Mouse (Mus musculus) lung, embryonic 14.5 days (tissue): ENCODE results near the gene Syt3. TPM values are rescaled to one million over a fixed set of nuclear protein-coding genes. Genes with fewer than 3 reads are reported as not detected.

ENCODE experiments used
- ATAC-seq: fragments of 200-750 bp; cut with Nextera tagmentation; 2 replicates; pipeline ENCODE4 v1.8.0; 2017; ENCODE audit warnings: mild to moderate bottlenecking, moderate TSS enrichment, moderate library complexity; ENCODE audit not compliant: insufficient read depth
- DNase-seq: peaks from one replicate; pipeline ENCODE4 v3.0.0-alpha.2; 2015
- H3K27ac ChIP-seq: fragments of 300-500 bp; sonication (generic); 2 replicates; pipeline ENCODE4 v1.5.1; 2014; ENCODE audit warnings: low read depth, mild to moderate bottlenecking, moderate library complexity
- H3K27me3 ChIP-seq: fragments of 300-500 bp; sonication (generic); 2 replicates; pipeline ENCODE4 v1.6.1; 2014; ENCODE audit warnings: low read length, control low read depth; ENCODE audit not compliant: insufficient read depth
- H3K36me3 ChIP-seq: fragments of 300-500 bp; sonication (generic); 2 replicates; pipeline ENCODE4 v1.6.1; 2014; ENCODE audit warnings: control low read depth; ENCODE audit not compliant: insufficient read depth
- H3K4me1 ChIP-seq: fragments of 300-500 bp; sonication (generic); 2 replicates; pipeline ENCODE4 v1.6.1; 2014; ENCODE audit warnings: antibody characterized with exemption, control low read depth; ENCODE audit not compliant: insufficient read depth
- H3K4me2 ChIP-seq: fragments of 300-500 bp; sonication (generic); 2 replicates; pipeline ENCODE4 v1.6.1; 2014; ENCODE audit warnings: mild to moderate bottlenecking
- H3K4me3 ChIP-seq: fragments of 300-500 bp; sonication (generic); 2 replicates; pipeline ENCODE4 v1.5.1; 2014; ENCODE audit warnings: low read depth, low read length
- H3K9ac ChIP-seq: fragments of 300-500 bp; sonication (generic); 2 replicates; pipeline ENCODE4 v1.6.1; 2014
- H3K9me3 ChIP-seq: fragments of 300-500 bp; sonication (generic); 2 replicates; pipeline ENCODE4 v1.6.1; 2016; ENCODE audit warnings: low read depth, low read length, control low read depth
- CTCF ChIP-seq: IDR thresholded peaks from 2 replicates; pipeline ENCODE4 v1.5.1; 2016; ENCODE audit warnings: antibody characterized with exemption, low read depth
- WGBS: fragments of 180-500 bp; shearing (Covaris S2); extraction: QIAGEN DNeasy Blood & Tissue Kit; methylation state at CpG from one replicate; pipeline ENCODE4 v1.1.7; 2014; 5-methylcytosine and 5-hydroxymethylcytosine counted together
- polyA plus RNA-seq: library from polyadenylated mRNA; unstranded; fragments of >200 nt; fragmentation: Nextera tagmentation; extraction: Ambion mirVana; gene quantifications from 2 replicates; pipeline ENCODE4 v1.2.1, GENCODE M21; 2014

Gene Syt3
- polyA plus RNA-seq, 1 experiment from 2014 or later, result 2.0 TPM

- DNase-seq, result no peak
- WGBS, result 65% methylated on average over 12 of the region's 12 CpGs
- H3K27me3 ChIP-seq, result peaks cover 22% of the 10 kb centered on the region
These were observed 1.8 kb downstream of the Syt3 start, which contains the start of gene 1700008O03Rik for GRCm38 (mm10) chr7:44385720-44386119. TSS of gene 1700008O03Rik (minus strand) at chr7:44385820.

DNA sequence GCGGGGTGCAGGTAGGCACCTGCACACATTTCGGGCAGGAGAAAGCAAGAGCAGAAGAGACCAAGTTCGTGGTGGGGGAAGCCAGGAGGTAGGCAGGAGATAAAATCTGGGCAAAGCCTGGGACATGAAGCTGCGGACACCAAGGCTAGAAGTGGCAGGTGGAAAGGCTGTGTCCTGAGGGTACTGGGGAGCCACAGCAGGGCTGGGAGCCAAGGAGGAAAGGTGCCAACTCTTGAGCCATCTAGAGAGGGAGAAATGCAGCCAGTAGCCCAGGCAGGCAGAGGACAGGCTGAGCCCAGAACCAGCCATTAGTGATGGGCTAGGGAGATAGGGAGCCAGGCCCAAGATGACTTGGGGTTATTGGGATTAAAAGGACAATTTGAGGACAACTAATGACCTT, 7.9 kb downstream of the Syt3 start:
- Histone ChIP-seq H3K36me3 (no peaks in the 10 kb centered on the region), H3K9me3 (no peaks in the 10 kb centered on the region), H3K27me3 (peaks cover 3% of the 10 kb centered on the region; the same call in 1 of the 2 replicates), H3K27ac (no peak overlapping the region), H3K9ac (no peak overlapping the region), H3K4me2 (no peak overlapping the region), H3K4me1 (no peaks in the 10 kb centered on the region), H3K4me3 (no peak overlapping the region)
- DNase-seq (no peak), ATAC-seq (no peak)
- WGBS, result 81% methylated on average over 4 of the region's 4 CpGs
- no peak for TF ChIP-seq CTCF

More at GRCm38 (mm10) chr7:44385720-44386119, 1.8 kb downstream of the Syt3 start, which contains the start of gene 1700008O03Rik:
- Histone ChIP-seq H3K4me2 (peak within 1 kb of the TSS; percentile 93), H3K36me3 (no peaks in the 10 kb centered on the region), H3K4me3 (peak within 1 kb of the TSS; percentile 51), H3K27ac (no peak within 1 kb of the TSS), H3K4me1 (no peaks in the 10 kb centered on the region; the same call in 1 of the 2 replicates), H3K9me3 (no peaks in the 10 kb centered on the region), H3K9ac (peak within 1 kb of the TSS; percentile 30; the same call in 1 of the 2 replicates)
- no peak for TF ChIP-seq CTCF
- no peak for ATAC-seq

DNA sequence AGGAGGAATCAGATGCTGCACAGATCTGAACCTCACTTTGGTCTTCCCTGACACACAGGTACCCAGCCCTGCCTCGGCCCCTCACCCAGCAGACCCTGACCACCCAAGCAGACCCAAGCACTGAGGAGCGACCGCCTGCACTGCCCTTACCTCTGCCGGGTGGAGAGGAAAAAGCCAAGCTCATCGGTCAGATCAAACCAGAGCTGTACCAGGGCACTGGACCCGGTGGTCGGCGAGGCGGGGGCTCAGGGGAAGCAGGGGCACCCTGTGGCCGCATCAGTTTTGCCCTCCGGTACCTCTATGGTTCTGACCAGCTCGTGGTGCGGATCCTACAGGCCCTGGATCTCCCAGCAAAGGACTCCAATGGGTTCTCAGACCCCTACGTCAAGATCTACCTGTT, 8.4 kb downstream of the Syt3 start:
- H3K27me3 ChIP-seq, result peaks cover 3% of the 10 kb centered on the region; the same call in 1 of the 2 replicates
- H3K9me3 ChIP-seq, result no peaks in the 10 kb centered on the region
- 81% methylated on average over 14 of the region's 14 CpGs for WGBS
- H3K27ac ChIP-seq, result no peak overlapping the region
- H3K4me1 ChIP-seq, result no peaks in the 10 kb centered on the region
- no peaks in the 10 kb centered on the region for H3K36me3 ChIP-seq
- no peak overlapping the region for H3K4me3 ChIP-seq
- H3K4me2 ChIP-seq, result no peak overlapping the region
- H3K9ac ChIP-seq, result no peak overlapping the region
- DNase-seq, result no peak
- ATAC-seq, result no peak
- no peak for TF ChIP-seq CTCF

DNA sequence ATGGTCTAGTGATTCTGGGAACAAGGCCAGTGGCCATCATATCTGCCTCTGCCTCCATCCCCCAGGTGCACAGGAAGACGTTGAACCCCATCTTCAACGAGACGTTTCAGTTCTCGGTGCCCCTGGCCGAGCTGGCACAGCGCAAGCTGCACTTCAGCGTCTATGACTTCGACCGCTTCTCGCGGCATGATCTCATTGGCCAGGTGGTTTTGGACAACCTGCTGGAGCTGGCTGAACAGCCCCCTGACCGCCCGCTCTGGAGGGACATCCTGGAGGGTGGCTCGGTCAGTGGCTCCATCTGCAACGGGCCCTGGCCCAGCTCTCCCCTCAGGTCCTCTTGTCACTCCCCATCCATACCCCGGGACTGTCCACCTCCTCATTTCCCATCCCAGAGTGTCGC, 9.4 kb downstream of the Syt3 start:
- ATAC-seq, result no peak
- Histone ChIP-seq H3K4me2 (no peak overlapping the region), H3K4me1 (no peaks in the 10 kb centered on the region), H3K4me3 (no peak overlapping the region), H3K27ac (no peak overlapping the region), H3K9ac (no peak overlapping the region), H3K27me3 (no peaks in the 10 kb centered on the region; the same call in 1 of the 2 replicates), H3K36me3 (no peaks in the 10 kb centered on the region), H3K9me3 (no peaks in the 10 kb centered on the region)
- no peak for DNase-seq
- 85% methylated on average over 17 of the region's 17 CpGs for WGBS
- TF ChIP-seq CTCF, result no peak

- DNase-seq, result peak; percentile 71
- H3K36me3 ChIP-seq, result no peaks in the 10 kb centered on the region
- WGBS, result 6% methylated on average over 3 of the region's 3 CpGs
- no peak overlapping the region for H3K4me2 ChIP-seq
- no peak overlapping the region for H3K4me3 ChIP-seq
- no peaks in the 10 kb centered on the region for H3K4me1 ChIP-seq
- no peak overlapping the region for H3K9ac ChIP-seq
- TF ChIP-seq CTCF, result peak; percentile 77
- H3K27me3 ChIP-seq, result no peaks in the 10 kb centered on the region
- no peaks in the 10 kb centered on the region for H3K9me3 ChIP-seq
- H3K27ac ChIP-seq, result no peak overlapping the region
- peak; percentile 58 for ATAC-seq
These were observed 14.7 kb downstream of the Syt3 start for GRCm38 (mm10) chr7:44398570-44398969.

DNA sequence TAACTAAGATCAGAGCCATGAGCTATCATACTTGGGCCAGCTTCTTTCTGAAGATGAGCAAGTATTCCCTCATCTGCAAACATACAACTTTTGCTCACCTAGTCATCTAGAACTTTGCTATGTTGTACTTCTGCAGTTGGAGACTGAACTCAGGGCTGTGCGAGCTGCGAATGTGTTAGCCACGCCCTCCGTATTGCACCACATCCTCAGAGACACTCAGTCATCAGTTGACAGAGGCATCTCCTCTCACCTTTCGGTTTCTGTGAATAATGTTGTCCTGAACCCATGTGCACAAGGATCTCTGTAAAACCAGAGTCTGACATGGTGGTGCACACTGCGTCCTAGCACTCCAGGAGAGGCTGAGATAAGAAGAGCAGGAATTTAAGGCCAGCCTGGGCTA, 17.8 kb downstream of the Syt3 start:
- 58% methylated on average over 6 of the region's 6 CpGs for WGBS
- TF ChIP-seq CTCF, result no peak
- Histone ChIP-seq H3K27me3 (no peaks in the 10 kb centered on the region), H3K9ac (no peak overlapping the region), H3K27ac (no peak overlapping the region), H3K4me1 (no peaks in the 10 kb centered on the region), H3K4me2 (no peak overlapping the region), H3K36me3 (no peaks in the 10 kb centered on the region), H3K9me3 (no peaks in the 10 kb centered on the region), H3K4me3 (no peak overlapping the region)
- DNase-seq (no peak), ATAC-seq (no peak)

DNA sequence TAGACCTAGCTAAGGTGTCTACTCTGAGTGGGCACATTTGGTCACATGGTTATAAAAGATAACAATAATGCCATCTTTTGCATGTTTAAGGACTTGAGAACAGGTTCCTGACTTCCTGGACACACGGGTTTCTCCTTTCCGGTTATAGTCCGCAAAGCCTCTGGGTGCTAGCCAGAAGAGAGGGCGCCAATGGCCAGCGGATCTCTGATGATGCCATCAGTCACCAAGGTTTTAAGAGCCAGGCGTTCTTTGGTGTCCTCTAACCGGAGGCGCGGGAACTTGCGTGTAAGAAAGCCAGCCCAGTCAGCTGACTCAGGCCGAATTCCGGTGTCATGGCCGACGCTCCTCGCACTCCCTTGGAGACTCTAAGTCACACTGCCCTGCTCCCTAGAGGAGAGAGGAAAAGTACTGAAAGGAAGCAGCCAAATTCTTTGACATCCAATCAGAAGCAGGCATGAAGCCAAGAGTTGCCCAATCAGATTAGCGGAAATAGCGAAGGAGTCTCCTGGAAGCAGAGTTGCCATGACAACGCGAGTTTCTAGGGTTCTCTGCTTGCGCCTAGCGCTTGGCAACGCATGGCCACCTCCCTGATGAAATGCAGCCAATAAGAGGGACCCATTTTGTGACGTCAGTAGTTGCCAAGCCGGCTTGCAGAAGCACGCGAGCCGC, 21.6 kb downstream of the Syt3 start:
- 3% methylated on average over 27 of the region's 27 CpGs for WGBS
- Histone ChIP-seq H3K36me3 (no peaks in the 10 kb centered on the region), H3K4me1 (no peaks in the 10 kb centered on the region), H3K4me2 (peak overlapping the region; percentile 59), H3K9ac (no peak overlapping the region), H3K4me3 (peak overlapping the region; percentile 31), H3K27me3 (no peaks in the 10 kb centered on the region), H3K9me3 (no peaks in the 10 kb centered on the region), H3K27ac (peak overlapping the region; percentile 63; the same call in 1 of the 2 replicates)
- peak; percentile 100 for DNase-seq
- ATAC-seq, result peak; percentile 96
- TF ChIP-seq CTCF, result 0 out of 2 replicates have a peak, but pooled peaks have one; percentile 11
